Mouse (Mus musculus) hindbrain, embryonic 16.5 days (tissue): ENCODE results near the gene Pou2f1. TPM values are rescaled to one million over a fixed set of nuclear protein-coding genes. Genes with fewer than 3 reads are reported as not detected.

ENCODE experiments used
- ATAC-seq: fragments of 200-750 bp; cut with Nextera tagmentation; 2 replicates; pipeline ENCODE4 v1.8.0; 2017; ENCODE audit warnings: moderate TSS enrichment, moderate library complexity
- H3K27ac ChIP-seq: fragments of 300-500 bp; sonication (generic); 2 replicates; pipeline ENCODE4 v1.5.1; 2014; ENCODE audit warnings: low read depth, mild to moderate bottlenecking, control low read depth, low read length, moderate library complexity
- H3K27me3 ChIP-seq: fragments of 300-500 bp; sonication (generic); replicated peaks from 2 replicates; pipeline ENCODE4 v1.6.1; 2014; ENCODE audit warnings: low read length; ENCODE audit not compliant: control insufficient read depth, insufficient read depth
- H3K36me3 ChIP-seq: fragments of 300-500 bp; sonication (generic); 2 replicates; pipeline ENCODE4 v1.6.1; 2014; ENCODE audit warnings: mild to moderate bottlenecking, low read length, moderate library complexity, mixed read lengths; ENCODE audit not compliant: control insufficient read depth, insufficient read depth
- H3K4me1 ChIP-seq: fragments of 300-500 bp; sonication (generic); 2 replicates; pipeline ENCODE4 v1.6.1; 2014; ENCODE audit warnings: low read depth, low read length; ENCODE audit not compliant: control insufficient read depth, insufficient read depth
- H3K4me2 ChIP-seq: fragments of 300-500 bp; sonication (generic); 2 replicates; pipeline ENCODE4 v1.6.1; 2014; ENCODE audit warnings: mild to moderate bottlenecking, low read length, control low read depth, moderate library complexity
- H3K4me3 ChIP-seq: fragments of 300-500 bp; sonication (generic); 2 replicates; pipeline ENCODE4 v1.5.1; 2014; ENCODE audit warnings: mild to moderate bottlenecking, low read length, control low read depth, moderate library complexity
- H3K9ac ChIP-seq: fragments of 300-500 bp; sonication (generic); 2 replicates; pipeline ENCODE4 v1.6.1; 2014; ENCODE audit warnings: low read depth, mild to moderate bottlenecking, control low read depth, low read length, moderate library complexity
- H3K9me3 ChIP-seq: fragments of 300-500 bp; sonication (generic); 2 replicates; pipeline ENCODE4 v1.6.1; 2014; ENCODE audit warnings: mild to moderate bottlenecking, low read length, moderate library complexity; ENCODE audit not compliant: control insufficient read depth
- WGBS: fragments of 180-500 bp; shearing (Covaris S2); extraction: QIAGEN DNeasy Blood & Tissue Kit; methylation state at CpG from one replicate; pipeline ENCODE4 v1.1.7; 2014; 5-methylcytosine and 5-hydroxymethylcytosine counted together
- polyA plus RNA-seq: library from polyadenylated mRNA; unstranded; fragments of >200 nt; fragmentation: Nextera tagmentation; extraction: Ambion mirVana; gene quantifications from 2 replicates; pipeline ENCODE4 v1.2.1, GENCODE M21; 2015

The Pou2f1 gene
- polyA plus RNA-seq, 1 experiment from 2014 or later: 14.3 TPM

GRCm38 (mm10) chr1:165994279-165994678 is 8.2 kb downstream of the Pou2f1 start:
- H3K9me3 ChIP-seq: no peaks in the 10 kb centered on the region

GRCm38 (mm10) chr1:165993270-165994156 is 9.0 kb downstream of the Pou2f1 start:
- 75% methylated on average over 6 of the region's 6 CpGs for WGBS
- Histone ChIP-seq H3K9ac (no peak overlapping the region), H3K27ac (no peak overlapping the region), H3K4me1 (0 out of 2 replicates have a peak, but pooled peaks cover 2% of the 10 kb centered on the region), H3K9me3 (no peaks in the 10 kb centered on the region), H3K36me3 (no peaks in the 10 kb centered on the region), H3K4me3 (no peak overlapping the region), H3K27me3 (no peaks in the 10 kb centered on the region), H3K4me2 (no peak overlapping the region)
- ATAC-seq: no peak

More at GRCm38 (mm10) chr1:165994279-165994678, 8.2 kb downstream of the Pou2f1 start:
- no peaks in the 10 kb centered on the region for H3K36me3 ChIP-seq
- WGBS: 56% methylated on average over 1 of the region's 1 CpGs
- no peak overlapping the region for H3K9ac ChIP-seq
- no peak overlapping the region for H3K4me3 ChIP-seq
- 0 out of 2 replicates have a peak, but pooled peaks cover 2% of the 10 kb centered on the region for H3K4me1 ChIP-seq
- H3K27me3 ChIP-seq: no peaks in the 10 kb centered on the region
- no peak overlapping the region for H3K27ac ChIP-seq
- no peak for ATAC-seq
- H3K4me2 ChIP-seq: no peak overlapping the region

GRCm38 (mm10) chr1:165988536-165988935 is 13.9 kb downstream of the Pou2f1 start:
- H3K9me3 ChIP-seq: no peaks in the 10 kb centered on the region
- H3K4me1 ChIP-seq: no peaks in the 10 kb centered on the region
- ATAC-seq: no peak
- H3K4me2 ChIP-seq: no peak overlapping the region
- no peak overlapping the region for H3K27ac ChIP-seq
- no peaks in the 10 kb centered on the region for H3K36me3 ChIP-seq
- no peak overlapping the region for H3K9ac ChIP-seq
- 75% methylated on average over 2 of the region's 2 CpGs for WGBS
- H3K4me3 ChIP-seq: no peak overlapping the region
- H3K27me3 ChIP-seq: no peaks in the 10 kb centered on the region

- Histone ChIP-seq H3K36me3 (no peaks in the 10 kb centered on the region), H3K27me3 (no peaks in the 10 kb centered on the region), H3K4me2 (no peak overlapping the region), H3K4me3 (no peak overlapping the region), H3K27ac (no peak overlapping the region), H3K4me1 (no peaks in the 10 kb centered on the region), H3K9ac (no peak overlapping the region), H3K9me3 (no peaks in the 10 kb centered on the region)
- 0 out of 2 replicates have a peak, but pooled peaks have one; percentile 17 for ATAC-seq
- WGBS: 93% methylated on average over 2 of the region's 2 CpGs
These were observed 14.4 kb downstream of the Pou2f1 start for GRCm38 (mm10) chr1:165988072-165988471.

GRCm38 (mm10) chr1:165985743-165986360 is 16.6 kb downstream of the Pou2f1 start:
- Histone ChIP-seq H3K4me2 (no peak overlapping the region), H3K27ac (no peak overlapping the region), H3K36me3 (no peaks in the 10 kb centered on the region), H3K27me3 (no peaks in the 10 kb centered on the region), H3K9me3 (no peaks in the 10 kb centered on the region), H3K4me1 (no peaks in the 10 kb centered on the region), H3K4me3 (no peak overlapping the region), H3K9ac (no peak overlapping the region)
- no peak for ATAC-seq
- WGBS: 86% methylated on average over 3 of the region's 3 CpGs

GRCm38 (mm10) chr1:165985186-165985585 is 17.3 kb downstream of the Pou2f1 start:
- Histone ChIP-seq H3K27me3 (no peaks in the 10 kb centered on the region), H3K4me3 (no peak overlapping the region), H3K9ac (no peak overlapping the region), H3K9me3 (no peaks in the 10 kb centered on the region), H3K27ac (no peak overlapping the region), H3K4me2 (no peak overlapping the region), H3K36me3 (no peaks in the 10 kb centered on the region), H3K4me1 (no peaks in the 10 kb centered on the region)
- 83% methylated on average over 3 of the region's 3 CpGs for WGBS
- ATAC-seq: no peak

GRCm38 (mm10) chr1:165976672-165977448 is 25.6 kb downstream of the Pou2f1 start:
- WGBS: 56% methylated on average over 7 of the region's 7 CpGs
- Histone ChIP-seq H3K4me3 (no peak overlapping the region), H3K36me3 (no peaks in the 10 kb centered on the region), H3K4me2 (no peak overlapping the region), H3K4me1 (no peaks in the 10 kb centered on the region), H3K27ac (no peak overlapping the region), H3K27me3 (no peaks in the 10 kb centered on the region), H3K9me3 (no peaks in the 10 kb centered on the region), H3K9ac (no peak overlapping the region)
- peak; percentile 45; the same call in 1 of the 2 replicates for ATAC-seq

GRCm38 (mm10) chr1:165969001-165969690 is 33.3 kb downstream of the Pou2f1 start:
- 89% methylated on average over 3 of the region's 3 CpGs for WGBS

More at GRCm38 (mm10) chr1:165969001-165969690, 33.3 kb downstream of the Pou2f1 start:
- H3K4me1 ChIP-seq: no peaks in the 10 kb centered on the region
- H3K9me3 ChIP-seq: no peaks in the 10 kb centered on the region
- no peak overlapping the region for H3K9ac ChIP-seq
- no peaks in the 10 kb centered on the region for H3K27me3 ChIP-seq
- H3K27ac ChIP-seq: no peak overlapping the region
- no peaks in the 10 kb centered on the region for H3K36me3 ChIP-seq
- ATAC-seq: no peak
- no peak overlapping the region for H3K4me3 ChIP-seq
- no peak overlapping the region for H3K4me2 ChIP-seq
